Mouse (Mus musculus): ENCODE data around the gene Six2.

Gene Six2

GRCm38 (mm10) chr17:85688236-85688910, at the start of gene Six2:
Gene Six2 (minus strand): TSS chr17:85688274.
- DNase-seq (ENCODE audit: low read depth in 1 of 2, low spot score in 2 of 2), result no peak

- no peak for DNase-seq (ENCODE audit: low read depth in 1 of 2, low spot score in 2 of 2)
Measured at GRCm38 (mm10) chr17:85737090-85737780, 49.2 kb upstream of the Six2 start.

GRCm38 (mm10) chr17:85731329-85731728, 43.3 kb upstream of the Six2 start:
- no peak for DNase-seq (ENCODE audit: low read depth in 1 of 2, low spot score in 2 of 2)

- DNase-seq (ENCODE audit: low read depth in 1 of 2, low spot score in 2 of 2), result no peak
Measured at GRCm38 (mm10) chr17:85730231-85731015, 42.3 kb upstream of the Six2 start.

- no peak for DNase-seq (ENCODE audit: low read depth in 1 of 2, low spot score in 2 of 2)
Measured at GRCm38 (mm10) chr17:85728071-85728718, 40.1 kb upstream of the Six2 start.

GRCm38 (mm10) chr17:85725988-85726387, 37.9 kb upstream of the Six2 start:
- no peak for DNase-seq (ENCODE audit: low read depth in 1 of 2, low spot score in 2 of 2)

- no peak for DNase-seq (ENCODE audit: low read depth in 1 of 2, low spot score in 2 of 2)
Measured at GRCm38 (mm10) chr17:85723166-85723565, 35.1 kb upstream of the Six2 start.

- no peak for DNase-seq (ENCODE audit: low read depth in 1 of 2, low spot score in 2 of 2)
Measured at GRCm38 (mm10) chr17:85717266-85717665, 29.2 kb upstream of the Six2 start.

GRCm38 (mm10) chr17:85715784-85716183, 27.7 kb upstream of the Six2 start:
- no peak for DNase-seq (ENCODE audit: low read depth in 1 of 2, low spot score in 2 of 2)

- no peak for DNase-seq (ENCODE audit: low read depth in 1 of 2, low spot score in 2 of 2)
Measured at GRCm38 (mm10) chr17:85714370-85714769, 26.3 kb upstream of the Six2 start.

- no peak for DNase-seq (ENCODE audit: low read depth in 1 of 2, low spot score in 2 of 2)
Measured at GRCm38 (mm10) chr17:85712874-85713273, 24.8 kb upstream of the Six2 start.

GRCm38 (mm10) chr17:85704369-85705260, 16.5 kb upstream of the Six2 start:
- DNase-seq (ENCODE audit: low read depth in 1 of 2, low spot score in 2 of 2), result no peak

GRCm38 (mm10) chr17:85700028-85700427, 12.0 kb upstream of the Six2 start:
- DNase-seq (ENCODE audit: low read depth in 1 of 2, low spot score in 2 of 2), result no peak

GRCm38 (mm10) chr17:85698643-85699042, 10.6 kb upstream of the Six2 start:
- no peak for DNase-seq (ENCODE audit: low read depth in 1 of 2, low spot score in 2 of 2)

- DNase-seq (ENCODE audit: low read depth in 1 of 2, low spot score in 2 of 2), result no peak
Measured at GRCm38 (mm10) chr17:85697976-85698375, 9.9 kb upstream of the Six2 start.

- no peak for DNase-seq (ENCODE audit: low read depth in 1 of 2, low spot score in 2 of 2)
Measured at GRCm38 (mm10) chr17:85694499-85694898, 6.4 kb upstream of the Six2 start.

- DNase-seq (ENCODE audit: low read depth in 1 of 2, low spot score in 2 of 2), result no peak
Measured at GRCm38 (mm10) chr17:85693101-85693500, 5.0 kb upstream of the Six2 start.

GRCm38 (mm10) chr17:85692594-85692993, 4.5 kb upstream of the Six2 start:
- DNase-seq (ENCODE audit: low read depth in 1 of 2, low spot score in 2 of 2), result no peak

GRCm38 (mm10) chr17:85691701-85692536, 3.8 kb upstream of the Six2 start:
- no peak for DNase-seq (ENCODE audit: low read depth in 1 of 2, low spot score in 2 of 2)

- no peak for DNase-seq (ENCODE audit: low read depth in 1 of 2, low spot score in 2 of 2)
Measured at GRCm38 (mm10) chr17:85690969-85691335, 2.9 kb upstream of the Six2 start.

All from monocyte, adult 2 months (primary cell).